Mouse (Mus musculus) bone marrow, adult 2 months (tissue): ENCODE results near the gene Ibsp.

Source experiments
- CTCF ChIP-seq: fragments of 200-500 bp; IDR thresholded peaks from 2 replicates; pipeline ENCODE4 v1.5.1; 2011; ENCODE audit warnings: low read length, control low read depth; ENCODE audit not compliant: control insufficient read depth, insufficient read depth
- POLR2A ChIP-seq: fragments of 200-500 bp; IDR thresholded peaks from 2 replicates; pipeline ENCODE4 v1.6.1; 2011; ENCODE audit warnings: low read depth, mild to moderate bottlenecking, control low read depth, low read length, borderline replicate concordance; ENCODE audit not compliant: control insufficient read depth

- TF ChIP-seq POLR2A (no peak), CTCF (no peak)
Measured at GRCm38 (mm10) chr5:104340513-104340829, 41.5 kb downstream of the Ibsp start.
